Mouse (Mus musculus): ENCODE data around the gene C3ar1.

GRCm38 (mm10) chr6:122855955-122856354, at the start of gene C3ar1:
- TF ChIP-seq CTCF (IDR thresholded peaks at IDR 0.05; ENCODE audit: low read depth) (no peak), EP300 (IDR thresholded peaks at IDR 0.05; ENCODE audit: low read depth) (no peak)

Data from liver, postnatal 0 days (tissue).